Mouse (Mus musculus): ENCODE results near the gene Mpeg1. TPM values are rescaled to one million over a fixed set of nuclear protein-coding genes. Genes with fewer than 3 reads are reported as not detected.

The Mpeg1 gene
- 0.61 and 0.88 TPM in 2 replicates for polyA plus RNA-seq (2015; fragmentation: Nextera tagmentation; extraction: Ambion mirVana)

GRCm38 (mm10) chr19:12460282-12461249 lies at the start of gene Mpeg1:
Gene Mpeg1 (plus strand): TSS chr19:12460779.
- 83% methylated on average over 11 of the region's 11 CpGs for WGBS
- no peaks in the 10 kb centered on the region for H3K27me3 ChIP-seq (replicated peaks)
- no peak for ATAC-seq (ENCODE audit: low FRiP score)

DNA sequence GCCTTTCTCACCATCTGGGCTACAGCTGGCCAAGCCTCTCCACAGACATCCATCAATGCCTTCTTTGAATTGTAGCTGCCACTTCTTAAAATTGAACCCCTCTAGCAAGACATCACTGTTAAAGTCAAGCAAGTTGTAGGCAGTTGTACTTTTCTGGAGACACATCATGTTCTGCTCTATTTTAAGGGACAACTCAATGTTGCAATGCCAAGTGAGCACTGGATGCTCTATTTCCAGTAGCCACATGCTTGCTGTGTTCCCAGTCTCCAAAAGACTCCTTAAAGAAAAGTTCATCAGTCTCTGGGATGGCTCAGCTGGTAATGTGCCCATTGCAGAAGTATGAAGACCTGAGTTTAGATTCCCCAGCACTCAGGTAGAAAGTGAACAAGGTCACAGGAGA lies 46.8 kb upstream of the Mpeg1 start:
- no peaks in the 10 kb centered on the region for H3K36me3 ChIP-seq
- no peaks in the 10 kb centered on the region for H3K4me1 ChIP-seq
- H3K27ac ChIP-seq (replicated peaks) = no peak overlapping the region
- H3K4me3 ChIP-seq (replicated peaks) = no peak overlapping the region
- H3K4me2 ChIP-seq = no peak overlapping the region
- no peaks in the 10 kb centered on the region for H3K27me3 ChIP-seq (replicated peaks)
- ATAC-seq (ENCODE audit: low FRiP score) = no peak
- no peak overlapping the region for H3K9ac ChIP-seq (replicated peaks)
- no peaks in the 10 kb centered on the region for H3K9me3 ChIP-seq (replicated peaks)

More at GRCm38 (mm10) chr19:12460282-12461249, at the start of gene Mpeg1:
- Histone ChIP-seq H3K4me2 (no peak within 1 kb of the TSS), H3K4me1 (no peaks in the 10 kb centered on the region), H3K36me3 (no peaks in the 10 kb centered on the region), H3K4me3 (replicated peaks) (no peak within 1 kb of the TSS), H3K9ac (replicated peaks) (no peak within 1 kb of the TSS), H3K9me3 (replicated peaks) (no peaks in the 10 kb centered on the region), H3K27ac (replicated peaks) (no peak within 1 kb of the TSS)

- Histone ChIP-seq H3K9ac (replicated peaks) (no peak within 1 kb of the TSS), H3K9me3 (replicated peaks) (no peaks in the 10 kb centered on the region), H3K4me3 (replicated peaks) (no peak within 1 kb of the TSS), H3K27me3 (replicated peaks) (no peaks in the 10 kb centered on the region), H3K36me3 (no peaks in the 10 kb centered on the region), H3K27ac (replicated peaks) (no peak within 1 kb of the TSS), H3K4me2 (no peak within 1 kb of the TSS), H3K4me1 (no peaks in the 10 kb centered on the region)
- ATAC-seq (ENCODE audit: low FRiP score) = no peak
Measured at GRCm38 (mm10) chr19:12417361-12417760, 43.2 kb upstream of the Mpeg1 start, which contains the start of gene Olfr1441. Gene Olfr1441 (plus strand): TSS chr19:12417433.

DNA sequence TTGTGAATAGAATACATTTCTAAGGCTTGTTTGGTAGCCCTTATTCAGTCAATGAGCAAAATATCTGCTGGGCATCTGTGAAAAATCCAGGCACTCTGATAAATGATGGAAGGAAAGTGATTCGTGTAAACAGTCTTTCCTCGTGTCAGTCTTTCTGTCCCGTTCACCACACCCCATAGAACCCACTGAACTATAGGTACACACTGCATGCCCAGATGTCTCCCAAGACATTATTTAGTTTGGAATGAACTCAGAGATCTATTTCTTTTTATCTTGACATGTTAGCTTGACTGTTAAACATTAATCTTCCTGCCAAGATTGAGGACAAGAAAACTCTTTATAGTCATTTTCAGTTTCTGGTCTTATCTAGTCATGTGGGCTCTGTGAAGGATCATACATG lies 42.3 kb upstream of the Mpeg1 start:
- Histone ChIP-seq H3K27me3 (replicated peaks) (no peaks in the 10 kb centered on the region), H3K9ac (replicated peaks) (no peak overlapping the region), H3K36me3 (no peaks in the 10 kb centered on the region), H3K4me3 (replicated peaks) (no peak overlapping the region), H3K4me1 (no peaks in the 10 kb centered on the region), H3K4me2 (no peak overlapping the region), H3K9me3 (replicated peaks) (no peaks in the 10 kb centered on the region), H3K27ac (replicated peaks) (no peak overlapping the region)
- ATAC-seq (ENCODE audit: low FRiP score) = no peak
- WGBS = 87% methylated on average over 3 of the region's 3 CpGs

- 79% methylated on average over 6 of the region's 6 CpGs for WGBS
- no peak overlapping the region for H3K4me2 ChIP-seq
- no peak overlapping the region for H3K9ac ChIP-seq (replicated peaks)
- H3K9me3 ChIP-seq (replicated peaks) = no peaks in the 10 kb centered on the region
- no peaks in the 10 kb centered on the region for H3K27me3 ChIP-seq (replicated peaks)
- H3K36me3 ChIP-seq = no peaks in the 10 kb centered on the region
- no peaks in the 10 kb centered on the region for H3K4me1 ChIP-seq
- H3K27ac ChIP-seq (replicated peaks) = no peak overlapping the region
- no peak for ATAC-seq (ENCODE audit: low FRiP score)
- H3K4me3 ChIP-seq (replicated peaks) = no peak overlapping the region
Measured at GRCm38 (mm10) chr19:12420555-12420954, 40.0 kb upstream of the Mpeg1 start.

GRCm38 (mm10) chr19:12421680-12422079 lies 38.9 kb upstream of the Mpeg1 start:
- Histone ChIP-seq H3K9ac (replicated peaks) (no peak overlapping the region), H3K4me1 (no peaks in the 10 kb centered on the region), H3K36me3 (no peaks in the 10 kb centered on the region), H3K27me3 (replicated peaks) (no peaks in the 10 kb centered on the region), H3K27ac (replicated peaks) (no peak overlapping the region), H3K9me3 (replicated peaks) (no peaks in the 10 kb centered on the region), H3K4me3 (replicated peaks) (no peak overlapping the region), H3K4me2 (no peak overlapping the region)
- no peak for ATAC-seq (ENCODE audit: low FRiP score)
- 93% methylated on average over 1 of the region's 1 CpGs for WGBS

GRCm38 (mm10) chr19:12427101-12427500 lies 33.5 kb upstream of the Mpeg1 start:
- Histone ChIP-seq H3K27me3 (replicated peaks) (no peaks in the 10 kb centered on the region), H3K9me3 (replicated peaks) (no peaks in the 10 kb centered on the region), H3K27ac (replicated peaks) (no peak overlapping the region), H3K36me3 (no peaks in the 10 kb centered on the region), H3K4me3 (replicated peaks) (no peak overlapping the region), H3K4me2 (no peak overlapping the region), H3K9ac (replicated peaks) (no peak overlapping the region), H3K4me1 (no peaks in the 10 kb centered on the region)
- ATAC-seq (ENCODE audit: low FRiP score) = no peak
- 94% methylated on average over 5 of the region's 5 CpGs for WGBS

- no peaks in the 10 kb centered on the region for H3K27me3 ChIP-seq (replicated peaks)
- H3K27ac ChIP-seq (replicated peaks) = no peak within 1 kb of the TSS
- H3K36me3 ChIP-seq = no peaks in the 10 kb centered on the region
- WGBS = 94% methylated on average over 6 of the region's 6 CpGs
- H3K9me3 ChIP-seq (replicated peaks) = no peaks in the 10 kb centered on the region
- H3K4me2 ChIP-seq = no peak within 1 kb of the TSS
- no peak within 1 kb of the TSS for H3K4me3 ChIP-seq (replicated peaks)
- H3K4me1 ChIP-seq = no peaks in the 10 kb centered on the region
- no peak within 1 kb of the TSS for H3K9ac ChIP-seq (replicated peaks)
- no peak for ATAC-seq (ENCODE audit: low FRiP score)
Measured at GRCm38 (mm10) chr19:12427605-12428004, 33.0 kb upstream of the Mpeg1 start, which contains the start of gene Pfpl. Gene Pfpl (plus strand): TSS chr19:12427905.

DNA sequence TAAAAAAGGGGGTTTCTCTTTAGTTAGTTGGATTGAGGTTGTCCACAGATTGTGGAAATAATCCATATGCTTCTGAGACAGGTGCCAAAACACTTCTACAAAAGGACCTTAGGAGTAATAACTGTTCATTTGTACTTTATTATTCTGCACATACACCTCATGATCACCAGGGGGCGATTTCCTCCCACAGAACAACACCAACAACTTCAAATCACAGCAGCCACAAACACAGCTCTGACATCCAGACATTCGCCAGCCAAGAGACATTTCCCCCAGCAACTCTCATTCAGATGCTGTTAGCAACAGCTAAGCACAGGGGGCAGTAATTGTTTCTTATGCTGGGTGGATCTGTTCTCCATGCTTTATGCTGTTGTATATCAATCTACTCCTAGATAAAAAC lies 27.5 kb upstream of the Mpeg1 start:
- Histone ChIP-seq H3K36me3 (no peaks in the 10 kb centered on the region), H3K27me3 (replicated peaks) (no peaks in the 10 kb centered on the region), H3K4me3 (replicated peaks) (no peak overlapping the region), H3K4me1 (no peaks in the 10 kb centered on the region), H3K27ac (replicated peaks) (no peak overlapping the region), H3K9me3 (replicated peaks) (no peaks in the 10 kb centered on the region), H3K4me2 (no peak overlapping the region), H3K9ac (replicated peaks) (no peak overlapping the region)
- WGBS = 5% methylated on average over 2 of the region's 2 CpGs
- ATAC-seq (ENCODE audit: low FRiP score) = peak; percentile 79

DNA sequence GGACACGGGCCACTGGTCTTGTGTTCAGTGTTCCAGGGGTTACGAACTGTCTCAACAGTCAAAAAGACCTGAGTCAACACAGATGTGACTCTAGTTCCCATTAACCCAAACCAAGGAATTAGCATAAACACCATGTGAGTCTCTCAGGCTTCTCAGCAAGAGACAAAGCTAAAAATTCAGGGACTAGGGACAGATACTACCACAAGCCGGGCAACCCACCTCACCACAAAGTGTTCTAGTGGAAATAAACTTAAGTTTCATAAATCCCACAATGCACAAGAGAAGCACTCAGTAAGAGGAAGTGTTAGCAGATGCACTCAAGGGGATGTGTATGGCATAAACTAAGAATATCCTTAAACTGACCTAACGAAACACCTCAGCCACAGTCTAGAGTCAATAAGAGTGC lies 25.6 kb upstream of the Mpeg1 start:
- WGBS = 93% methylated on average over 4 of the region's 4 CpGs
- no peak overlapping the region for H3K4me3 ChIP-seq (replicated peaks)
- no peak for ATAC-seq (ENCODE audit: low FRiP score)

GRCm38 (mm10) chr19:12435750-12436524 lies 24.6 kb upstream of the Mpeg1 start:
- Histone ChIP-seq H3K36me3 (no peaks in the 10 kb centered on the region), H3K4me3 (replicated peaks) (no peak overlapping the region), H3K9me3 (replicated peaks) (no peaks in the 10 kb centered on the region), H3K27ac (replicated peaks) (no peak overlapping the region), H3K9ac (replicated peaks) (no peak overlapping the region), H3K4me1 (no peaks in the 10 kb centered on the region), H3K27me3 (replicated peaks) (no peaks in the 10 kb centered on the region), H3K4me2 (no peak overlapping the region)
- WGBS = 89% methylated on average over 4 of the region's 4 CpGs
- ATAC-seq (ENCODE audit: low FRiP score) = no peak

More for the DNA sequence above, 25.6 kb upstream of the Mpeg1 start:
- Histone ChIP-seq H3K9ac (replicated peaks) (no peak overlapping the region), H3K4me1 (no peaks in the 10 kb centered on the region), H3K27ac (replicated peaks) (no peak overlapping the region), H3K36me3 (no peaks in the 10 kb centered on the region), H3K27me3 (replicated peaks) (no peaks in the 10 kb centered on the region), H3K4me2 (no peak overlapping the region), H3K9me3 (replicated peaks) (no peaks in the 10 kb centered on the region)

DNA sequence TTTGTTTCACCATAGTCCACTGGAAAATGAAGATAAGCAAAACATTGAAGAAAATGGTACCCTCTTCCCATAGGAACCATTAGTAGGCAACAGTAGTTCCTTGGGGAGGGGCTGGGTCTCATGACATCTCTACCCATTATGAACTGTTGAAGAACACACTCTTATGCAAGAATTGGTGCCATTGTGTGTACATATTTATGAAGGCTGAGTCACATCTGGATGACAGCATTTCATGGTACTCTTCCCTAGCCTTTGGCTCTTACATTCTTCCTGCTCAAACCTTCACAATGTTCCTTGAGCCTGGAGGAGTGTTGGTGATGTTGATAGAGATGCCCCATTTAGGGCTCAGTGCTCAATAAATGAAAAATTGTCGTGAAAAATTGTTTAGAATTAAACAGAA lies 21.0 kb upstream of the Mpeg1 start:
- no peak for ATAC-seq (ENCODE audit: low FRiP score)

More for the DNA sequence above, 21.0 kb upstream of the Mpeg1 start:
- 55% methylated on average over 1 of the region's 1 CpGs for WGBS
- Histone ChIP-seq H3K9ac (replicated peaks) (no peak overlapping the region), H3K9me3 (replicated peaks) (no peaks in the 10 kb centered on the region), H3K27ac (replicated peaks) (no peak overlapping the region), H3K4me1 (no peaks in the 10 kb centered on the region), H3K36me3 (no peaks in the 10 kb centered on the region), H3K4me2 (no peak overlapping the region), H3K27me3 (replicated peaks) (no peaks in the 10 kb centered on the region), H3K4me3 (replicated peaks) (no peak overlapping the region)
